Mouse (Mus musculus): ENCODE data around the gene Agfg2. TPM values are rescaled to one million over a fixed set of nuclear protein-coding genes. Genes with fewer than 3 reads are reported as not detected.

Gene Agfg2
- polyA plus RNA-seq, 1 experiment from 2014 or later: 13.7 TPM

DNA sequence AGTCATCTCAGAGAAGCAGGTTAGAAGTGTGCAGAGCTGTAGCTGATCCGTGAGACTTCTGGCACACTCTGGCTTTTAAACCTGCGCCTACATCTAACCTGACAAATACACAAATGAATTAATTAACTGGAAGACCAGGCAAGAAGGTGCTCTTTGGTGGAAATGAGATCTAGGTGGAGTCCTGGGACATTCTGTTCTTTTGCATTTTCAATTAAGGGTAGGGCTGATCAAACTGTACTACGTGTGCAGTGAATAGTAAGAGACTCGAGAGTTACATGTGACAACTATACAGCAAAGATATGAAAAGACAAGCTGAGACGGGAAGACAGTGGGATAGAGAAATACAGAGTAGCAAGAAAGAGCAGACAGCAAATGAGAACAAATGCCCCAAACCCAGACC, 28.9 kb upstream of the Agfg2 start:
- DNase-seq (ENCODE audit: low spot score): no peak
- WGBS: 86% methylated on average over 5 of the region's 5 CpGs
- no peak overlapping the region for H3K4me3 ChIP-seq (ENCODE audit: low read depth, low read length)
- no peaks in the 10 kb centered on the region for H3K4me1 ChIP-seq (replicated peaks; ENCODE audit: control insufficient read depth, insufficient read depth, low read length)
- H3K27me3 ChIP-seq (ENCODE audit: control insufficient read depth, insufficient read depth, low read length): no peaks in the 10 kb centered on the region
- no peak overlapping the region for H3K4me2 ChIP-seq (replicated peaks; ENCODE audit: low read depth, low read length)
- ATAC-seq (ENCODE audit: low FRiP score): no peak
- no peak overlapping the region for H3K9ac ChIP-seq (ENCODE audit: low read depth, low read length)
- H3K27ac ChIP-seq (ENCODE audit: low read depth, low read length): no peak overlapping the region
- H3K36me3 ChIP-seq (ENCODE audit: control insufficient read depth, insufficient read depth, low read length): no peaks in the 10 kb centered on the region
- H3K9me3 ChIP-seq (ENCODE audit: control insufficient read depth, low read length): no peaks in the 10 kb centered on the region

DNA sequence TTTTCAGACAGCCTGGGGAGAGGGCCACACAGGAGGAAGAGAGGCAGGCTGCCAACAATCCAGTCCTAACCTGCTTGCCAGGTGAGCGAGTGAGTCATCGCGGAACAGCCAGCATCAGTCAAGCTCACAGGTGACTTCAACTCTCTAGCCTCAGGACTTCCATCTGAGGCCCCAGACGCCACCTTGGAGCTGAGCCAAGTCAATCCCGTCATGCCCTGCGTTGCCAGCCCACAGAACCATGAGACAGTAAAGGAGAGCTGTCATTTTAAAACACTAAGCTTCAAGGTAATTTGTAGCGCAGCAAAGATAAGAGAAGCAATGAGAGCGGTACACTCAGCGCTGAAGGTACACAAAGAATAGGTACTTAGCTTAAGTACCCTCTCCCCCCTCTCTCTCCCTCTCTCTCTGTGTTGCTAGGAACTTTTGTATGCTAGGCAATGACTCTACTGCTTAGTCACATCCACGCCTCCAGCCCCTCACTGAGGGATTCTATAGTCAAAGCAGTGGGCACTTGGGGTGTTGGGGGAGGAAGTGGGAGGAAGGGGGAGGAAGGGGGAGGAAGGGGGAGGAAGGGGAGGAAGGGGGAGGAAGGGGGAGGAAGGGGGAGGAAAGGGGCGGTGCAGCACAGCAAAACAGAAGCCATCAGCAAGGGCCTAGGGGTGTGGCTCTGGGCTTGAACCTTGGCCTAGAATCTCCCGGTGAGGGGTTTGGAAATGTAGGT, 22.5 kb upstream of the Agfg2 start:
- Histone ChIP-seq H3K27ac (ENCODE audit: low read depth, low read length) (no peak overlapping the region), H3K4me3 (ENCODE audit: low read depth, low read length) (no peak overlapping the region), H3K27me3 (ENCODE audit: control insufficient read depth, insufficient read depth, low read length) (no peaks in the 10 kb centered on the region), H3K4me2 (replicated peaks; ENCODE audit: low read depth, low read length) (no peak overlapping the region), H3K4me1 (replicated peaks; ENCODE audit: control insufficient read depth, insufficient read depth, low read length) (no peaks in the 10 kb centered on the region), H3K9ac (ENCODE audit: low read depth, low read length) (no peak overlapping the region), H3K36me3 (ENCODE audit: control insufficient read depth, insufficient read depth, low read length) (no peaks in the 10 kb centered on the region), H3K9me3 (ENCODE audit: control insufficient read depth, low read length) (no peaks in the 10 kb centered on the region)
- no peak for ATAC-seq (ENCODE audit: low FRiP score)
- DNase-seq (ENCODE audit: low spot score): no peak
- WGBS: 85% methylated on average over 12 of the region's 12 CpGs

- no peak overlapping the region for H3K4me2 ChIP-seq (replicated peaks; ENCODE audit: low read depth, low read length)
- H3K4me1 ChIP-seq (replicated peaks; ENCODE audit: control insufficient read depth, insufficient read depth, low read length): no peaks in the 10 kb centered on the region
- no peak overlapping the region for H3K9ac ChIP-seq (ENCODE audit: low read depth, low read length)
- 68% methylated on average over 6 of the region's 6 CpGs for WGBS
- ATAC-seq (ENCODE audit: low FRiP score) (no peak), DNase-seq (ENCODE audit: low spot score) (no peak)
- no peak overlapping the region for H3K4me3 ChIP-seq (ENCODE audit: low read depth, low read length)
- H3K27me3 ChIP-seq (ENCODE audit: control insufficient read depth, insufficient read depth, low read length): no peaks in the 10 kb centered on the region
- no peaks in the 10 kb centered on the region for H3K9me3 ChIP-seq (ENCODE audit: control insufficient read depth, low read length)
- H3K27ac ChIP-seq (ENCODE audit: low read depth, low read length): no peak overlapping the region
- H3K36me3 ChIP-seq (ENCODE audit: control insufficient read depth, insufficient read depth, low read length): no peaks in the 10 kb centered on the region
These were observed 20.7 kb upstream of the Agfg2 start for GRCm38 (mm10) chr5:137705242-137705641.

- Histone ChIP-seq H3K4me3 (ENCODE audit: low read depth, low read length) (no peak overlapping the region), H3K4me1 (replicated peaks; ENCODE audit: control insufficient read depth, insufficient read depth, low read length) (no peaks in the 10 kb centered on the region), H3K9me3 (ENCODE audit: control insufficient read depth, low read length) (no peaks in the 10 kb centered on the region), H3K27me3 (ENCODE audit: control insufficient read depth, insufficient read depth, low read length) (no peaks in the 10 kb centered on the region), H3K9ac (ENCODE audit: low read depth, low read length) (no peak overlapping the region), H3K4me2 (replicated peaks; ENCODE audit: low read depth, low read length) (no peak overlapping the region), H3K27ac (ENCODE audit: low read depth, low read length) (no peak overlapping the region), H3K36me3 (ENCODE audit: control insufficient read depth, insufficient read depth, low read length) (0 out of 2 replicates have a peak, but pooled peaks cover 2% of the 10 kb centered on the region)
- ATAC-seq (ENCODE audit: low FRiP score) (no peak), DNase-seq (ENCODE audit: low spot score) (no peak)
- WGBS: 67% methylated on average over 2 of the region's 2 CpGs
These were observed 15.3 kb upstream of the Agfg2 start for GRCm38 (mm10) chr5:137699850-137700249.

- no peak overlapping the region for H3K4me3 ChIP-seq (ENCODE audit: low read depth, low read length)
- ATAC-seq (ENCODE audit: low FRiP score): no peak
- H3K36me3 ChIP-seq (ENCODE audit: control insufficient read depth, insufficient read depth, low read length): 0 out of 2 replicates have a peak, but pooled peaks cover 2% of the 10 kb centered on the region
- no peak overlapping the region for H3K9ac ChIP-seq (ENCODE audit: low read depth, low read length)
- DNase-seq (ENCODE audit: low spot score): no peak
- no peaks in the 10 kb centered on the region for H3K4me1 ChIP-seq (replicated peaks; ENCODE audit: control insufficient read depth, insufficient read depth, low read length)
- H3K27me3 ChIP-seq (ENCODE audit: control insufficient read depth, insufficient read depth, low read length): no peaks in the 10 kb centered on the region
- WGBS: 77% methylated on average over 3 of the region's 3 CpGs
- no peaks in the 10 kb centered on the region for H3K9me3 ChIP-seq (ENCODE audit: control insufficient read depth, low read length)
- H3K27ac ChIP-seq (ENCODE audit: low read depth, low read length): no peak overlapping the region
- H3K4me2 ChIP-seq (replicated peaks; ENCODE audit: low read depth, low read length): no peak overlapping the region
These were observed 14.6 kb upstream of the Agfg2 start for GRCm38 (mm10) chr5:137699080-137699479.

GRCm38 (mm10) chr5:137695930-137696329, 11.4 kb upstream of the Agfg2 start:
- H3K36me3 ChIP-seq (ENCODE audit: control insufficient read depth, insufficient read depth, low read length): 0 out of 2 replicates have a peak, but pooled peaks cover 2% of the 10 kb centered on the region
- ATAC-seq (ENCODE audit: low FRiP score): no peak
- no peaks in the 10 kb centered on the region for H3K27me3 ChIP-seq (ENCODE audit: control insufficient read depth, insufficient read depth, low read length)
- no peak overlapping the region for H3K4me3 ChIP-seq (ENCODE audit: low read depth, low read length)
- H3K4me2 ChIP-seq (replicated peaks; ENCODE audit: low read depth, low read length): no peak overlapping the region
- WGBS: 91% methylated on average over 4 of the region's 4 CpGs
- no peaks in the 10 kb centered on the region for H3K4me1 ChIP-seq (replicated peaks; ENCODE audit: control insufficient read depth, insufficient read depth, low read length)
- no peak overlapping the region for H3K9ac ChIP-seq (ENCODE audit: low read depth, low read length)
- DNase-seq (ENCODE audit: low spot score): no peak
- H3K9me3 ChIP-seq (ENCODE audit: control insufficient read depth, low read length): no peaks in the 10 kb centered on the region
- H3K27ac ChIP-seq (ENCODE audit: low read depth, low read length): no peak overlapping the region

GRCm38 (mm10) chr5:137694796-137695195, 10.3 kb upstream of the Agfg2 start:
- no peaks in the 10 kb centered on the region for H3K27me3 ChIP-seq (ENCODE audit: control insufficient read depth, insufficient read depth, low read length)
- ATAC-seq (ENCODE audit: low FRiP score) (no peak), DNase-seq (ENCODE audit: low spot score) (no peak)
- no peak overlapping the region for H3K4me3 ChIP-seq (ENCODE audit: low read depth, low read length)
- no peak overlapping the region for H3K4me2 ChIP-seq (replicated peaks; ENCODE audit: low read depth, low read length)
- H3K36me3 ChIP-seq (ENCODE audit: control insufficient read depth, insufficient read depth, low read length): 0 out of 2 replicates have a peak, but pooled peaks cover 1% of the 10 kb centered on the region
- no peaks in the 10 kb centered on the region for H3K4me1 ChIP-seq (replicated peaks; ENCODE audit: control insufficient read depth, insufficient read depth, low read length)
- no peak overlapping the region for H3K27ac ChIP-seq (ENCODE audit: low read depth, low read length)
- 62% methylated on average over 3 of the region's 3 CpGs for WGBS
- no peak overlapping the region for H3K9ac ChIP-seq (ENCODE audit: low read depth, low read length)
- no peaks in the 10 kb centered on the region for H3K9me3 ChIP-seq (ENCODE audit: control insufficient read depth, low read length)

DNA sequence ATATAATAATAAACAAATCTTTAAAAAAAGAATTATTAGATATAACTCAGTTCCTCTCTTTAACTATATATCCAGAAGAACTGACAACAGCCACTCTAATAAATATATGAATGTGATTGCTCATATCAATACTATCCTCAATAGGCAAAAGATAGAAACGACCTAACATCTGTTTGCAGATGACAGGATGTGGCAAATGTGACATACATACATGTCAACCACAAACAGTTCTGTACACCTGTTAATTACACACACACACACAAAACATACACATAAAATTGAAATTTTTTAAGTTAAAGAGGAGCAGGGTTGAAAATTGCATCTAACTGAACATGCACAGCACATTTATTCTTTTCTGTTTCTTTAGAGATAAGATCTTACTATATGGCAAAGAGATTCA, 7.4 kb upstream of the Agfg2 start:
- Histone ChIP-seq H3K27ac (ENCODE audit: low read depth, low read length) (no peak overlapping the region), H3K9ac (ENCODE audit: low read depth, low read length) (no peak overlapping the region), H3K27me3 (ENCODE audit: control insufficient read depth, insufficient read depth, low read length) (no peaks in the 10 kb centered on the region), H3K4me1 (replicated peaks; ENCODE audit: control insufficient read depth, insufficient read depth, low read length) (no peaks in the 10 kb centered on the region), H3K9me3 (ENCODE audit: control insufficient read depth, low read length) (no peaks in the 10 kb centered on the region), H3K36me3 (ENCODE audit: control insufficient read depth, insufficient read depth, low read length) (no peaks in the 10 kb centered on the region), H3K4me2 (replicated peaks; ENCODE audit: low read depth, low read length) (no peak overlapping the region), H3K4me3 (ENCODE audit: low read depth, low read length) (no peak overlapping the region)
- WGBS: 74% methylated on average over 1 of the region's 1 CpGs
- no peak for ATAC-seq (ENCODE audit: low FRiP score)
- DNase-seq (ENCODE audit: low spot score): no peak

DNA sequence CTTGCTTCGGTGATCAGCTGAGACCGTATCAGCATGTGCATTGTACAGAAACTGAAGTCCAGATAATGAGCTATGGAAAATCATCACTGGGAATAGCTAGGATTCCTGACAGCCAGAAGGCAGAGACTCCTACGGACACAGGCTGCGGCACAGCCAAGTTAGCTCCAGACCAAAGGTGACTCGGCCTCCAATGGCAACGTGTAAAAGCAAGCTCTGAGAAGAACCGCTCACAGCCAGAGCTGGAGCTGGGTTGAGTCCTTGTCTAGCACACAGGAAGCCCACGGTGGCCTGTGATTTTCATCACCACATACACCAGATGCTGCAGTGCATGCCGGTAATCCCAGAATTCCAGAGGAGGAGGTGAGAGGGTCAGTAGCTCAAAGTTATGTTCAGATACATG, 6.0 kb upstream of the Agfg2 start:
- no peak for ATAC-seq (ENCODE audit: low FRiP score)
- H3K36me3 ChIP-seq (ENCODE audit: control insufficient read depth, insufficient read depth, low read length): no peaks in the 10 kb centered on the region
- no peaks in the 10 kb centered on the region for H3K4me1 ChIP-seq (replicated peaks; ENCODE audit: control insufficient read depth, insufficient read depth, low read length)
- H3K27ac ChIP-seq (ENCODE audit: low read depth, low read length): no peak overlapping the region
- 70% methylated on average over 9 of the region's 9 CpGs for WGBS
- no peaks in the 10 kb centered on the region for H3K9me3 ChIP-seq (ENCODE audit: control insufficient read depth, low read length)
- H3K4me3 ChIP-seq (ENCODE audit: low read depth, low read length): no peak overlapping the region
- no peak for DNase-seq (ENCODE audit: low spot score)
- H3K4me2 ChIP-seq (replicated peaks; ENCODE audit: low read depth, low read length): no peak overlapping the region
- H3K27me3 ChIP-seq (ENCODE audit: control insufficient read depth, insufficient read depth, low read length): no peaks in the 10 kb centered on the region
- no peak overlapping the region for H3K9ac ChIP-seq (ENCODE audit: low read depth, low read length)

Measured in hindbrain, embryonic 11.5 days (tissue).